Mouse (Mus musculus) neural tube, embryonic 14.5 days (tissue): ENCODE data around the gene Gsdme. TPM values are rescaled to one million over a fixed set of nuclear protein-coding genes. Genes with fewer than 3 reads are reported as not detected.

ENCODE experiments used
- ATAC-seq: fragments of 200-750 bp; cut with Nextera tagmentation; 2 replicates; pipeline ENCODE4 v1.8.0; 2017; ENCODE audit warnings: low read depth, mild to moderate bottlenecking, moderate TSS enrichment, moderate library complexity
- H3K27ac ChIP-seq: fragments of 300-500 bp; sonication (generic); 2 replicates; pipeline ENCODE4 v1.5.1; 2014; ENCODE audit warnings: low read depth, mild to moderate bottlenecking, control low read depth, low read length, moderate library complexity, mixed read lengths
- H3K27me3 ChIP-seq: fragments of 300-500 bp; sonication (generic); 2 replicates; pipeline ENCODE4 v1.6.1; 2014; ENCODE audit warnings: low read length; ENCODE audit not compliant: control insufficient read depth, insufficient read depth
- H3K36me3 ChIP-seq: fragments of 300-500 bp; sonication (generic); 2 replicates; pipeline ENCODE4 v1.6.1; 2014; ENCODE audit warnings: low read length, mixed read lengths; ENCODE audit not compliant: control insufficient read depth, insufficient read depth
- H3K4me1 ChIP-seq: fragments of 300-500 bp; sonication (generic); 2 replicates; pipeline ENCODE4 v1.6.1; 2014; ENCODE audit warnings: low read length; ENCODE audit not compliant: control insufficient read depth, insufficient read depth
- H3K4me2 ChIP-seq: fragments of 300-500 bp; sonication (generic); 2 replicates; pipeline ENCODE4 v1.6.1; 2014; ENCODE audit warnings: mild to moderate bottlenecking, low read depth, low read length, control low read depth
- H3K4me3 ChIP-seq: fragments of 300-500 bp; sonication (generic); 2 replicates; pipeline ENCODE4 v1.5.1; 2014; ENCODE audit warnings: low read depth, low read length, control low read depth, mixed read lengths
- H3K9ac ChIP-seq: fragments of 300-500 bp; sonication (generic); replicated peaks from 2 replicates; pipeline ENCODE4 v1.6.1; 2014; ENCODE audit warnings: low read depth, mild to moderate bottlenecking, control low read depth, low read length, mixed read lengths
- H3K9me3 ChIP-seq: fragments of 300-500 bp; sonication (generic); 2 replicates; pipeline ENCODE4 v1.6.1; 2016; ENCODE audit warnings: low read length; ENCODE audit not compliant: control insufficient read depth
- WGBS: fragments of 180-500 bp; shearing (Covaris S2); extraction: QIAGEN DNeasy Blood & Tissue Kit; methylation state at CpG from one replicate; pipeline ENCODE4 v1.1.7; 2014; 5-methylcytosine and 5-hydroxymethylcytosine counted together
- polyA plus RNA-seq: library from polyadenylated mRNA; unstranded; fragments of >200 nt; fragmentation: Nextera tagmentation; extraction: Ambion mirVana; gene quantifications from 2 replicates; pipeline ENCODE4 v1.2.1, GENCODE M21; 2014

Gene Gsdme
- polyA plus RNA-seq, 1 experiment from 2014 or later = 99.0 TPM

DNA sequence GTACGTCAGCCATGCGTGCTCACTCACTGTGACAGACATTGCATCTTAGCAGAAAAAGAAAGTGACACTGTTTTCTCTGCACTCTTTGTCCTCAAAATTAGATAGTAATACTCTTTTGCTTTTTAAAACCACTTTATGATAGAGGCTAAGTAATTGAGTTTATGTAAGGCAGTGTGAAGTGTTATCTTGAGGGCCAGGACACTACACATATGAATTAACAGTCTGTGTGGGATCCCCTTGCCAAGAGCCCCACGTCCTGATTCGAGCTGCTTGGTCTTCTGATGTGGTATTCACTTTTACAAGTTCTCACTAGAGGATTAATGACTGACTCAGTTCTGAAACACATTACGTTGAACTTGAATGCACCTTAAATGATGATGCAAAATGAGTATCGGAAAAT is 103.8 kb downstream of the Gsdme start:
- no peaks in the 10 kb centered on the region for H3K36me3 ChIP-seq
- no peak overlapping the region for H3K4me2 ChIP-seq
- WGBS = 75% methylated on average over 6 of the region's 6 CpGs
- no peak for ATAC-seq
- H3K9me3 ChIP-seq = no peaks in the 10 kb centered on the region
- H3K4me3 ChIP-seq = no peak overlapping the region
- H3K9ac ChIP-seq = no peak overlapping the region
- no peaks in the 10 kb centered on the region for H3K27me3 ChIP-seq
- H3K27ac ChIP-seq = no peak overlapping the region
- no peaks in the 10 kb centered on the region for H3K4me1 ChIP-seq

DNA sequence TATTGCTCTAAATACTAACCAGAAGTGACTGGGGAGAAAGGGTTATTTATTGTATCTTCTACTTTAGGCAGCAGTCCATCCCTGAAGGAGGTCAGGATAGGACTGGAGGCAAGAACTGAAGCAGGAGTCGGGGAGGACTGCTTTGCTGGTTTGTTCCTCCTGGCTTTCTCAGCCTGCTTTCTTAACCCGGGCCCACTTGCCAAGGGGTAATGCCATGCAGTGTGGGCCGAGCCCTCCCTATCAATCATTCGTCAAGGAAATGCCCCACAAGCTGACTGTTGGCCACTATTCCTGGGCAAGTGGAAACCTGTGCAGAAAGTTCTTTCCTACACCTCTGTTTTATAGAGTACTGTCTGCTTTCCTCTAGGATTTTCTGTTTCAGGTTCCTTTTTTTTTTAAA is 114.3 kb downstream of the Gsdme start:
- 88% methylated on average over 4 of the region's 4 CpGs for WGBS
- Histone ChIP-seq H3K4me3 (no peak overlapping the region), H3K27ac (no peak overlapping the region), H3K9me3 (no peaks in the 10 kb centered on the region), H3K9ac (no peak overlapping the region), H3K36me3 (no peaks in the 10 kb centered on the region), H3K4me1 (no peaks in the 10 kb centered on the region), H3K4me2 (no peak overlapping the region), H3K27me3 (no peaks in the 10 kb centered on the region)
- ATAC-seq = no peak

DNA sequence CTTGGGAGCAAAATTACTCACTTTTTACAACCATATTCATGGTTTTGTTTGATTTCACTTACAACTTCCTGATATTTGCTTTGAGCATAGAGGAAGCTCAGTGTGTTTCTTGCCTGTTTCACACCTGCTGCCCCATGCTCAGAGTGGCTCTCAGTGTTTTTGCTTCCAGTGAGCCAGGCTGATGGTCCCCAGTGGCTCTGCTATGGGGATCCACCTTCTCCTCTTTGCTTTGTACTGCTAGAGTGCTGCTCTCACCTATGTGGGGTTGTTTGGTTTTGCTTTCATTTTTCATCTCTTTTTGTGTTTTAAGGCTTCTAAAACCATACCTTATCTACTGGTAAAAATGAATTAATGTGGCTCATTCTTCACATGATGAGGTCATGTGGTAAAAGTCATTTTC is 117.5 kb downstream of the Gsdme start:
- ATAC-seq = no peak
- Histone ChIP-seq H3K27me3 (no peaks in the 10 kb centered on the region), H3K27ac (no peak overlapping the region), H3K9ac (no peak overlapping the region), H3K4me1 (no peaks in the 10 kb centered on the region), H3K4me3 (no peak overlapping the region), H3K4me2 (no peak overlapping the region), H3K9me3 (no peaks in the 10 kb centered on the region), H3K36me3 (no peaks in the 10 kb centered on the region)

DNA sequence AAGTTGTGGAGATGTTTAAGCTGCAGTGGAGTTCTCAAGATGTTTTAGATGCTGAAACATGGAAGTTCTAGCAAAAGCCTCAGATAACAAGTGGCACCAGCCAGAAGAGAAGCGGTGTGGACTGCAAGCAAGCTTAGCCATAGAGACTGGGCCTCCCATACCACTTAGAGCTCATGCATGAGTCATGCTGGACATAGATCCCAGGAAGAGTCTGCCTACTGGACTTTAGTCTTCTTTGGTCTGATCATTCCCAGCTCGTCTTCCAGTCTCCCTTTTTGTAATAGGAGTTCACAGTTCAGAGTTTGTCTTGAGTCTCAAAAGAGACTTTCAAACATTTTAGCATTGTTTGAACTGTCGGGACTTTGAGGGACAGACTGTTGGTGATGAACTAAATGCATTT is 124.1 kb downstream of the Gsdme start:
- no peaks in the 10 kb centered on the region for H3K36me3 ChIP-seq
- no peak overlapping the region for H3K4me3 ChIP-seq
- H3K27me3 ChIP-seq = no peaks in the 10 kb centered on the region
- WGBS = 93% methylated on average over 3 of the region's 3 CpGs
- no peaks in the 10 kb centered on the region for H3K4me1 ChIP-seq
- H3K27ac ChIP-seq = no peak overlapping the region
- no peak for ATAC-seq
- no peaks in the 10 kb centered on the region for H3K9me3 ChIP-seq
- no peak overlapping the region for H3K4me2 ChIP-seq
- H3K9ac ChIP-seq = no peak overlapping the region

Other genes starting within 250 kb of the Gsdme start
- 70.1 TPM in 2 replicates for gene Mpp6, start 153.6 kb downstream of the Gsdme start, polyA plus RNA-seq
- 3.2 and 7.0 TPM in 2 replicates for gene Osbpl3, start 192.3 kb upstream of the Gsdme start, polyA plus RNA-seq